In the genomic region with DNA sequence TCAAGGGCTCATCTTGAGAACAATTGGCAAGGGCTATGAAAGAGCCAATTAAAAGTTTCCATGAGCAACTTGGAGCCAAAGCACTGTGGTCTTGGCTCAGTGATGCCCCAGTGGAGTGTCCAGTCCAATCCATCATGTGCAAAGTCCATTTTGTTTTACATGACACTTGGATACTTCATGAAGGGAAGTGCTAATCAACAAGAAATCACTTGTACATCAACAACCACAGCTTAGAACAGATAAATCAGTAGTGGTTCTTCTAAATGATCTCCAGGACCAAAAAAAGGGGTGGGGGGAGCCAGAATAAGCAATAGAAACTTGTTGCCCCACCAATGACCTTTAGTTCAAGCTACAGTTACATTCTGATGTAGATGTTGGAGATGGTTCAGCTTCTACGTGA, we compare ENCODE assay signal across 27 mouse cellular contexts.
A peak's percentile ranks its signal among the peaks of the same experiment; 100 is the strongest.
DNase-seq lines count a peak whose midpoint lies in the region; ATAC-seq and TF ChIP-seq lines count a peak whose summit lies in the region.
"Had no signal": no experiment of that assay in that cellular context is flagged by ENCODE, and none has a peak within 500 bp of the region (broad histone marks: within the 10 kb centered on the region; RNA-seq: fewer than 3 reads in every experiment).

No protein-coding gene starts in this region.

- no peaks in the 10 kb centered on the region for H3K4me1 ChIP-seq in lung, postnatal 0 days (ENCODE audit: insufficient read depth, low read depth, low read length)
- H3K4me1 ChIP-seq in midbrain, postnatal 0 days (ENCODE audit: insufficient read depth, low read length): no peaks in the 10 kb centered on the region
- no peaks in the 10 kb centered on the region for H3K4me1 ChIP-seq in midbrain, embryonic 16.5 days (ENCODE audit: control insufficient read depth, insufficient read depth, low read length)
- H3K4me1 ChIP-seq: embryonic facial prominence, embryonic 12.5 days; embryonic facial prominence, embryonic 15.5 days had no signal

- 67% methylated on average over 1 of the region's 1 CpGs for WGBS in lung, postnatal 0 days
- WGBS in midbrain, postnatal 0 days: 89% methylated on average over 1 of the region's 1 CpGs
- 88% methylated on average over 1 of the region's 1 CpGs for WGBS in midbrain, embryonic 16.5 days

- no peaks in the 10 kb centered on the region for H3K9me3 ChIP-seq in lung, postnatal 0 days (ENCODE audit: low read length)
- no peaks in the 10 kb centered on the region for H3K9me3 ChIP-seq in midbrain, postnatal 0 days (ENCODE audit: low read length)
- no peaks in the 10 kb centered on the region for H3K9me3 ChIP-seq in midbrain, embryonic 16.5 days (replicated peaks; ENCODE audit: control insufficient read depth, low read length, poor library complexity, severe bottlenecking)
- H3K9me3 ChIP-seq: embryonic facial prominence, embryonic 12.5 days; embryonic facial prominence, embryonic 15.5 days; forebrain, embryonic 10.5 days; forebrain, embryonic 12.5 days; G1E had no signal

- no peaks in the 10 kb centered on the region for H3K36me3 ChIP-seq in lung, postnatal 0 days (ENCODE audit: insufficient read depth, low read length)
- no peaks in the 10 kb centered on the region for H3K36me3 ChIP-seq in midbrain, postnatal 0 days (ENCODE audit: insufficient read depth, low read length)
- H3K36me3 ChIP-seq in midbrain, embryonic 16.5 days (ENCODE audit: control insufficient read depth, insufficient read depth, low read length): no peaks in the 10 kb centered on the region
- H3K36me3 ChIP-seq: embryonic facial prominence, embryonic 12.5 days; embryonic facial prominence, embryonic 15.5 days; forebrain, embryonic 10.5 days; forebrain, embryonic 12.5 days; G1E had no signal

- TF ChIP-seq CTCF in lung, postnatal 0 days (IDR thresholded peaks at IDR 0.05): no peak
- TF ChIP-seq CTCF in midbrain, postnatal 0 days (IDR thresholded peaks at IDR 0.05): no peak

- DNase-seq in lung, postnatal 0 days (ENCODE audit: low spot score): peak; percentile 9
- no peak for DNase-seq in lung, postnatal 4 days
- peak; percentile 1 for DNase-seq in midbrain, postnatal 0 days (ENCODE audit: low spot score)
- peak; percentile 36 for DNase-seq in Muller cell, postnatal 12 days (ENCODE audit: inconsistent ontology term)
- no peak for DNase-seq in right cerebral cortex, postnatal 4 days
- DNase-seq: adrenal gland, adult 2 months; adrenal gland, postnatal 10 days; adrenal gland, postnatal 25 days; B cell, adult 2 months; cerebellum, adult 11 months; cerebellum, adult 18-20 months; cerebellum, adult 8-10 months; cerebellum, adult 9-11 months; cerebellum, postnatal 14 days; cerebellum, postnatal 36 days; embryo, embryonic 11 days had no signal

- H3K27me3 ChIP-seq in lung, postnatal 0 days (replicated peaks; ENCODE audit: insufficient read depth, low read length): no peaks in the 10 kb centered on the region
- H3K27me3 ChIP-seq in midbrain, postnatal 0 days (ENCODE audit: insufficient read depth, low read length): no peaks in the 10 kb centered on the region
- no peaks in the 10 kb centered on the region for H3K27me3 ChIP-seq in midbrain, embryonic 16.5 days (ENCODE audit: control insufficient read depth, insufficient read depth, low read depth, low read length)
- H3K27me3 ChIP-seq: CH12.LX; embryonic facial prominence, embryonic 12.5 days; embryonic facial prominence, embryonic 15.5 days; forebrain, embryonic 12.5 days had no signal

- no peak overlapping the region for H3K9ac ChIP-seq in lung, postnatal 0 days (replicated peaks; ENCODE audit: low read depth)
- no peak overlapping the region for H3K9ac ChIP-seq in midbrain, postnatal 0 days (replicated peaks; ENCODE audit: low read length, poor library complexity, severe bottlenecking)
- H3K9ac ChIP-seq in midbrain, embryonic 16.5 days (ENCODE audit: low read depth, low read length): no peak overlapping the region
- H3K9ac ChIP-seq: embryonic facial prominence, embryonic 12.5 days; embryonic facial prominence, embryonic 15.5 days; forebrain, embryonic 12.5 days had no signal

- ATAC-seq in lung, postnatal 0 days: no peak
- no peak for ATAC-seq in midbrain, postnatal 0 days (ENCODE audit: low FRiP score)
- ATAC-seq in midbrain, embryonic 16.5 days: no peak
- ATAC-seq: CD4-positive, CD25-positive, alpha-beta regulatory T cell, adult 4 months; forebrain, embryonic 14.5 days; forebrain, embryonic 16.5 days had no signal

- H3K27ac ChIP-seq in lung, postnatal 0 days (ENCODE audit: low read length): no peak overlapping the region
- no peak overlapping the region for H3K27ac ChIP-seq in midbrain, postnatal 0 days (ENCODE audit: low read depth, low read length)
- no peak overlapping the region for H3K27ac ChIP-seq in midbrain, embryonic 16.5 days (ENCODE audit: low read length)
- H3K27ac ChIP-seq: embryonic facial prominence, embryonic 12.5 days; embryonic facial prominence, embryonic 15.5 days; forebrain, embryonic 10.5 days; forebrain, embryonic 12.5 days had no signal

- H3K4me3 ChIP-seq in lung, postnatal 0 days (ENCODE audit: low read depth, low read length): no peak overlapping the region
- H3K4me3 ChIP-seq in midbrain, postnatal 0 days (ENCODE audit: low read depth, low read length): no peak overlapping the region
- no peak overlapping the region for H3K4me3 ChIP-seq in midbrain, embryonic 16.5 days (ENCODE audit: low read depth, low read length)
- H3K4me3 ChIP-seq: embryonic facial prominence, embryonic 12.5 days; embryonic facial prominence, embryonic 15.5 days; erythroblast, embryonic 14.5 days; forebrain, embryonic 10.5 days; forebrain, embryonic 12.5 days had no signal

- peak; percentile 54 for TF ChIP-seq EP300 in lung, postnatal 0 days (IDR thresholded peaks at IDR 0.05)

- H3K4me2 ChIP-seq in lung, postnatal 0 days (replicated peaks; ENCODE audit: low read depth, low read length): no peak overlapping the region
- H3K4me2 ChIP-seq in midbrain, postnatal 0 days (ENCODE audit: low read depth, low read length, poor library complexity, severe bottlenecking): no peak overlapping the region
- H3K4me2 ChIP-seq in midbrain, embryonic 16.5 days (ENCODE audit: low read length): no peak overlapping the region
- H3K4me2 ChIP-seq: embryonic facial prominence, embryonic 12.5 days; embryonic facial prominence, embryonic 15.5 days; forebrain, embryonic 12.5 days had no signal

Comparison
In these comparisons a context has a peak if more than half of its experiments do, and no peak if none do; other contexts are left out.
1. DNase-seq: peak in lung, postnatal 0 days (single experiment), midbrain, postnatal 0 days (single experiment) and Muller cell, postnatal 12 days (single experiment); none in lung, postnatal 4 days (0 of 2) and right cerebral cortex, postnatal 4 days (single experiment).